Mouse (Mus musculus) heart, postnatal 0 days (tissue): ENCODE results near the gene Scn2a. TPM values are rescaled to one million over a fixed set of nuclear protein-coding genes. Genes with fewer than 3 reads are reported as not detected.
"Not testable (repeated sequence)": the region's sequence is repeated elsewhere in the genome, so short reads cannot be mapped to it uniquely, and the experiment has no call there.

ENCODE experiments used
- ATAC-seq: fragments of 200-750 bp; cut with Nextera tagmentation; 2 replicates; pipeline ENCODE4 v1.8.0; 2017; ENCODE audit warnings: low read depth, moderate number of reproducible peaks, moderate library complexity; ENCODE audit not compliant: insufficient read depth
- DNase-seq: peaks from one replicate; pipeline ENCODE4 v3.0.0-alpha.2; 2016; ENCODE audit warnings: low spot score
- H3K27ac ChIP-seq: fragments of 300-500 bp; sonication (generic); 2 replicates; pipeline ENCODE4 v1.5.1; 2014; ENCODE audit warnings: low read depth, mild to moderate bottlenecking
- H3K27me3 ChIP-seq: fragments of 300-500 bp; sonication (generic); 2 replicates; pipeline ENCODE4 v1.6.1; 2014; ENCODE audit warnings: low read length, mixed read lengths; ENCODE audit not compliant: control insufficient read depth, insufficient read depth
- H3K36me3 ChIP-seq: fragments of 300-500 bp; sonication (generic); replicated peaks from 2 replicates; pipeline ENCODE4 v1.6.1; 2014; ENCODE audit warnings: low read length, mixed read lengths; ENCODE audit not compliant: control insufficient read depth, insufficient read depth
- H3K4me1 ChIP-seq: fragments of 300-500 bp; sonication (generic); 2 replicates; pipeline ENCODE4 v1.6.1; 2014; ENCODE audit warnings: antibody characterized with exemption; ENCODE audit not compliant: control insufficient read depth, insufficient read depth
- H3K4me2 ChIP-seq: fragments of 300-500 bp; sonication (generic); 2 replicates; pipeline ENCODE4 v1.6.1; 2014; ENCODE audit warnings: low read depth, mild to moderate bottlenecking, low read length, moderate library complexity
- H3K4me3 ChIP-seq: fragments of 300-500 bp; sonication (generic); 2 replicates; pipeline ENCODE4 v1.5.1; 2014; ENCODE audit warnings: low read depth, low read length
- H3K9ac ChIP-seq: fragments of 300-500 bp; sonication (generic); replicated peaks from 2 replicates; pipeline ENCODE4 v1.6.1; 2014; ENCODE audit warnings: low read depth, low read length, mixed read lengths
- H3K9me3 ChIP-seq: fragments of 300-500 bp; sonication (generic); replicated peaks from 2 replicates; pipeline ENCODE4 v1.6.1; 2016; ENCODE audit warnings: low read length; ENCODE audit not compliant: control insufficient read depth
- CTCF ChIP-seq: IDR thresholded peaks from 2 replicates; pipeline ENCODE4 v1.5.1; 2016; ENCODE audit warnings: antibody characterized with exemption, control low read depth, low read depth
- EP300 ChIP-seq: IDR thresholded peaks from 2 replicates; pipeline ENCODE4 v1.6.1; 2016; ENCODE audit warnings: antibody characterized with exemption, low read depth
- WGBS: fragments of 180-500 bp; shearing (Covaris S2); extraction: QIAGEN DNeasy Blood & Tissue Kit; methylation state at CpG from one replicate; pipeline ENCODE4 v1.1.7; 2014; 5-methylcytosine and 5-hydroxymethylcytosine counted together
- polyA plus RNA-seq: library from polyadenylated mRNA; unstranded; fragments of >200 nt; fragmentation: Nextera tagmentation; extraction: Ambion mirVana; gene quantifications from 2 replicates; pipeline ENCODE4 v1.2.1, GENCODE M21; 2015
- total RNA-seq: library from RNA; depleted of rRNA; stranded (reverse); fragments of >200 nt; gene quantifications from 2 replicates; pipeline ENCODE4 v1.2.3, GENCODE M21; 2014; ENCODE audit warnings: low replicate concordance; rRNA removed

Scn2a gene
- total and polyA plus RNA-seq, 2 experiments from 2014 or later = 0.40 TPM; not detected in 1

GRCm38 (mm10) chr2:65793593-65793992, 173.0 kb downstream of the Scn2a start:
- DNase-seq (no peak), ATAC-seq (no peak)
- no peak for TF ChIP-seq EP300
- no peak for TF ChIP-seq CTCF
- no peak overlapping the region for H3K4me3 ChIP-seq
- H3K9ac ChIP-seq = no peak overlapping the region
- 68% methylated on average over 2 of the region's 2 CpGs for WGBS
- no peaks in the 10 kb centered on the region for H3K36me3 ChIP-seq
- H3K27ac ChIP-seq = no peak overlapping the region
- H3K4me1 ChIP-seq = no peaks in the 10 kb centered on the region
- H3K9me3 ChIP-seq = 0 out of 2 replicates have a peak, but pooled peaks cover 8% of the 10 kb centered on the region
- no peaks in the 10 kb centered on the region for H3K27me3 ChIP-seq
- no peak overlapping the region for H3K4me2 ChIP-seq

DNA sequence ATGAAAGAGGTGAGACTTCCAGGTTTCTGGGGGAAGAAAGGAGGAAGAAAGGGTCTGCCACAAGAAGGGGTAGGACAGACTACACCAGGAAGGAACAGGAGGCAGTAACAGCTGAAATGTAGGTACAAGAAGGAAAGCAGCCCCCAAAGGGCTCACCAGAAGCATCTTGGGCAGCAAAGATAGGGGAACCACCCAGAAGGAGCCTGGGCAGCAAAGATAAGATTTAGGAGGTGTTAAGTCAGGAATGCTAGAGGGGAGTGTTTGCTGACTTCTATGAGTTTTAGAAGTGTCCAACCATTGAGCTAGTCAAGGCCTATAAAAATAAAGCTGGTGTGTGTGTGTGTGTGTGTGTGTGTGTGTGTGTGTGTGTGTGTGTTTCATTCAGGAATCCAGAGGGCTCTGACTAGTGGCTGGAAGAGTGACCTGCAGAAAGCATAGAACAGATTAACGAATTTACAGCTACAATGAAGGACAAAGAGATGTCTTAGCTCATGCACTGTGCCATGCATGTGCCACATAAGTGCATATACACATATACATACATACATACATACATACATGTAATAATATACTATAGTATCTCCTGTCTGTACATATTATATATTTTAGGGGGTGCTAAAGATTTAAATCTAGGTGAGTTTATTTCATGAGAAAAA, 180.6 kb downstream of the Scn2a start:
- ATAC-seq (no peak), DNase-seq (no peak)
- Histone ChIP-seq H3K27ac (no peak overlapping the region), H3K4me2 (no peak overlapping the region), H3K36me3 (no peaks in the 10 kb centered on the region), H3K4me1 (no peaks in the 10 kb centered on the region), H3K9me3 (0 out of 2 replicates have a peak, but pooled peaks cover 4% of the 10 kb centered on the region), H3K9ac (no peak overlapping the region), H3K4me3 (no peak overlapping the region), H3K27me3 (no peaks in the 10 kb centered on the region)
- 44% methylated on average over 1 of the region's 1 CpGs for WGBS
- no peak for TF ChIP-seq EP300
- no peak for TF ChIP-seq CTCF

- Histone ChIP-seq H3K9ac (no peak overlapping the region), H3K27ac (no peak overlapping the region), H3K27me3 (no peaks in the 10 kb centered on the region), H3K4me3 (no peak overlapping the region), H3K9me3 (no peaks in the 10 kb centered on the region), H3K4me2 (no peak overlapping the region), H3K4me1 (no peaks in the 10 kb centered on the region), H3K36me3 (no peaks in the 10 kb centered on the region)
- DNase-seq = no peak
- TF ChIP-seq EP300 (no peak), CTCF (no peak)
- ATAC-seq = no peak
- 85% methylated on average over 6 of the region's 6 CpGs for WGBS
Measured at GRCm38 (mm10) chr2:65806556-65806955, 186.0 kb downstream of the Scn2a start.

GRCm38 (mm10) chr2:65811203-65811602, 190.6 kb downstream of the Scn2a start:
- 93% methylated on average over 6 of the region's 6 CpGs for WGBS

More at GRCm38 (mm10) chr2:65811203-65811602, 190.6 kb downstream of the Scn2a start:
- H3K4me1 ChIP-seq, H3K27me3 ChIP-seq, H3K27ac ChIP-seq, H3K36me3 ChIP-seq, ATAC-seq, H3K4me2 ChIP-seq, H3K4me3 ChIP-seq, H3K9ac ChIP-seq, DNase-seq, H3K9me3 ChIP-seq: not testable (repeated sequence)

Other genes starting within 250 kb of the Scn2a start
- gene Scn3a, start 53.1 kb upstream of the Scn2a start, total RNA-seq = 0.35 and 0.42 TPM in 2 replicates
- 0.15 and 0.23 TPM in 2 replicates for gene Scn3a, start 53.1 kb upstream of the Scn2a start, polyA plus RNA-seq
- gene Csrnp3, start 225.0 kb downstream of the Scn2a start, total RNA-seq = under 0.01 and 2.8 TPM in 2 replicates
- 0.18 and 0.40 TPM in 2 replicates for gene Csrnp3, start 225.0 kb downstream of the Scn2a start, polyA plus RNA-seq